Mouse (Mus musculus): ENCODE results near the gene Plcg2. TPM values are rescaled to one million over a fixed set of nuclear protein-coding genes. Genes with fewer than 3 reads are reported as not detected.
A peak's percentile ranks its signal among the peaks of the same experiment; 100 is the strongest.

Gene Plcg2
- total and polyA plus RNA-seq, 2 experiments from 2014 or later, result 1.5 to 2.4 TPM

DNA sequence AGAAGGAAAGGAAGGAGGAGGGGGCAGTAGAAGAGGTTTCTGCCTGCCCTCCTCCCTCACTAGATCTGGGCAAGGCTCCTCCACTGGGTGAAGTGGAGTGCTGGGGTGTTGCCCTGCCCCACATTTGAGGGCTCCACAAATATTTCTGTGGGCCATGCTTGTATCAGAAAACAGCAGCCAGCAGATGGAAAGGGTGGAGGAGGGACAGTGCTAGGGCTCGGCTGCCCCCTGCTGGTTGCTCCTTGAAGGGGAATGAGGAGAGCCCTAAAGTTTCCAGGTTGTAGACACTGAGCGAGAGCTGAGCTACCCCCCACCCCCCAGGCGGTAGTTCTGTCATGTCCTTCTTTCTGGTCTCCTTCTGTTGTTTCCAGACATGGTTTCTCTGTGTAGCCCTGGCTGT lies 26.9 kb upstream of the Plcg2 start:
- peak overlapping the region; percentile 47; the same call in 1 of the 2 replicates for H3K4me2 ChIP-seq (ENCODE audit: low read depth, low read length, poor library complexity, severe bottlenecking)
- 29% methylated on average over 3 of the region's 3 CpGs for WGBS

DNA sequence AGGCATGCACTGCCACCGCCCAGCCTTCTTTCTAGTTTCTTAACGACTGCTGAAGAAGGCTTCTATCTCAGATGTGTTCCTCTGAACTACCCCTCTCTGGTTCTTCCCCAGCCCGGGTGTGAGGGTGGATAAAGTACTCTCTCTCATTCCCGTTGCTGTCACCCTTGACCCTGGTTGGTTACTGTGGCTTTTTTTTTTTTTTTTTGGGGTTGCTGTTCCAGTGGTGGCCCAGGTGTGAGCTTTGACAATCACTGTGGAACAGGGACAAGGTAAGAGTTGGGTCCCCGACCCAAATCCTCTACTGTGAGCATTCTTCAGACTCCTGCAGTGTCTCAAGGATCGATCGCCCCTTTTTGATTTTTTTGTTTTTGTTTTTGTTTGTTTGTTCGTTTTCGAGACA lies 26.4 kb upstream of the Plcg2 start:
- no peak for TF ChIP-seq CTCF (IDR thresholded peaks at IDR 0.05)

More for the DNA sequence above, 26.9 kb upstream of the Plcg2 start:
- Histone ChIP-seq H3K36me3 (ENCODE audit: insufficient read depth, low read length) (no peaks in the 10 kb centered on the region), H3K27ac (ENCODE audit: low read depth, low read length) (peak overlapping the region; percentile 85; the same call in 1 of the 2 replicates), H3K27me3 (ENCODE audit: insufficient read depth, low read length) (no peaks in the 10 kb centered on the region), H3K4me3 (ENCODE audit: low read depth, low read length) (no peak overlapping the region), H3K4me1 (ENCODE audit: insufficient read depth, low read length) (no peaks in the 10 kb centered on the region), H3K9me3 (ENCODE audit: low read length) (no peaks in the 10 kb centered on the region), H3K9ac (replicated peaks; ENCODE audit: low read length, poor library complexity, severe bottlenecking) (no peak overlapping the region)
- TF ChIP-seq CTCF (IDR thresholded peaks at IDR 0.05), result peak; percentile 83
- DNase-seq (ENCODE audit: low spot score) (peak; percentile 66), ATAC-seq (ENCODE audit: low FRiP score) (peak; percentile 14; the same call in 1 of the 2 replicates)

DNA sequence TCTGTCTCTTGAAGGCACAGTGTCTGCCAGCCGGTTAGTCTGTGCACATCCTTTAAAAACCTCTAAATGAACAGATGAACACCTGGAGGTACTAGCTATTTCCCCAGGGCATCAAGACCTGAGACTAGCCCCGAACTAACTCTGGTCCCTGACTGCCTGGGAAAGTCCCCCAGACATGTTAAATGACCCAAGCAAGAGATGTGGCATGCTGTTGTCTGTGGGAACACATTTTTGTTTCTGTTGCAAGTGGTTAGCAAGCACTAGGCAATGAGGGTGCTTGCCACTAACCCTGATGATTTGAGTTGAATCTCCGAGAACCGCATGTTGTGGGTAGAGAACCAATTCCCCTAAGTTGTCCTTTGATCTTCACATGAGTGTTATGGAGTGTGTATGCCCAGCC lies 25.8 kb upstream of the Plcg2 start:
- Histone ChIP-seq H3K36me3 (ENCODE audit: insufficient read depth, low read length) (no peaks in the 10 kb centered on the region), H3K4me1 (ENCODE audit: insufficient read depth, low read length) (no peaks in the 10 kb centered on the region), H3K27me3 (ENCODE audit: insufficient read depth, low read length) (no peaks in the 10 kb centered on the region), H3K4me3 (ENCODE audit: low read depth, low read length) (no peak overlapping the region), H3K27ac (ENCODE audit: low read depth, low read length) (no peak overlapping the region), H3K9ac (replicated peaks; ENCODE audit: low read length, poor library complexity, severe bottlenecking) (no peak overlapping the region), H3K9me3 (ENCODE audit: low read length) (no peaks in the 10 kb centered on the region), H3K4me2 (ENCODE audit: low read depth, low read length, poor library complexity, severe bottlenecking) (no peak overlapping the region)
- DNase-seq (ENCODE audit: low spot score) (no peak), ATAC-seq (ENCODE audit: low FRiP score) (no peak)
- TF ChIP-seq CTCF (IDR thresholded peaks at IDR 0.05), result no peak
- WGBS, result 86% methylated on average over 4 of the region's 4 CpGs

More for the DNA sequence above, 26.4 kb upstream of the Plcg2 start:
- WGBS, result 82% methylated on average over 9 of the region's 9 CpGs
- Histone ChIP-seq H3K27ac (ENCODE audit: low read depth, low read length) (no peak overlapping the region), H3K4me3 (ENCODE audit: low read depth, low read length) (no peak overlapping the region), H3K4me2 (ENCODE audit: low read depth, low read length, poor library complexity, severe bottlenecking) (no peak overlapping the region), H3K4me1 (ENCODE audit: insufficient read depth, low read length) (no peaks in the 10 kb centered on the region), H3K36me3 (ENCODE audit: insufficient read depth, low read length) (no peaks in the 10 kb centered on the region), H3K27me3 (ENCODE audit: insufficient read depth, low read length) (no peaks in the 10 kb centered on the region), H3K9me3 (ENCODE audit: low read length) (no peaks in the 10 kb centered on the region), H3K9ac (replicated peaks; ENCODE audit: low read length, poor library complexity, severe bottlenecking) (no peak overlapping the region)
- no peak for ATAC-seq (ENCODE audit: low FRiP score)
- DNase-seq (ENCODE audit: low spot score), result no peak

DNA sequence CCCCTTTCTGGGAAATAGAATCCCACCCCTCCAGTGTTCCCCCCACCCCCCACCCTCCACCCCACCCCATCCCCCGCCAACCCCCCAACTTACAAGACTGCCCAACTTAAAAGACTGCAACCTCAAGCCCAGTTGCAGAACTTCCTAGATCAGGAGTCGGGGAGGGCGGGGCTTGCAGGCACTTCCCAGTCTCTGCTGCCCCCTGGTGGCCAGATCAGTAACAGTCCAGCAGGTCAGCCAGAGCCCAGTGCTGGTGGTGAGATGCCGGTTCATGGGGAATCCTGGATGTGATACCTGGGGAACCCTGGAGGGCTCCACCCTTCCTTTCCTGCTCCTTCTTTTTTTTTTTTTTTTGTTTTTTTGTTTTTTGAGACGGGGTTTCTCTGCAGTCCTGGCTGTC lies 23.1 kb upstream of the Plcg2 start:
- Histone ChIP-seq H3K36me3 (ENCODE audit: insufficient read depth, low read length) (no peaks in the 10 kb centered on the region), H3K4me3 (ENCODE audit: low read depth, low read length) (no peak overlapping the region), H3K4me2 (ENCODE audit: low read depth, low read length, poor library complexity, severe bottlenecking) (no peak overlapping the region), H3K27me3 (ENCODE audit: insufficient read depth, low read length) (no peaks in the 10 kb centered on the region), H3K9me3 (ENCODE audit: low read length) (no peaks in the 10 kb centered on the region), H3K27ac (ENCODE audit: low read depth, low read length) (no peak overlapping the region), H3K4me1 (ENCODE audit: insufficient read depth, low read length) (no peaks in the 10 kb centered on the region), H3K9ac (replicated peaks; ENCODE audit: low read length, poor library complexity, severe bottlenecking) (no peak overlapping the region)
- TF ChIP-seq CTCF (IDR thresholded peaks at IDR 0.05), result peak; percentile 92
- ATAC-seq (ENCODE audit: low FRiP score), result no peak
- peak; percentile 92 for DNase-seq (ENCODE audit: low spot score)
- WGBS, result 3% methylated on average over 5 of the region's 5 CpGs

DNA sequence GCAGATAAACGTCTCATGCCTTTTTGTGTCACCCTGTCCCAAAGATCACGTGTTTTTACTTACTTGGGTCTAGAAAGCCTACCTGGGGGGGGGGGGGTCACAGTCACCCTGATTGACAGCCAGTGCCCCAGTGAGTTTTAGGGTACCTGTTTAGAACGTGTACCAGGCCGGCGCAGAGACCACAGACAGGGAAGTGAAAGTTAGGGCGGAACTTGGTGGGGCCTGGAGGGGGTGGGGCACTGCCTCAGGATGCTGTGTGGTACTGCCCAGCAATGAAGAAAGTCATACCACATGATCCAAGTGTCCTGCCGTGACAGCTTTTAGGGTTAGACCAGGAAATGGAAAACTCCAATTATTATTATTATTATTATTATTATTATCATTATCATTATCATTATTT lies 22.3 kb upstream of the Plcg2 start:
- Histone ChIP-seq H3K27ac (ENCODE audit: low read depth, low read length) (no peak overlapping the region), H3K36me3 (ENCODE audit: insufficient read depth, low read length) (no peaks in the 10 kb centered on the region), H3K4me2 (ENCODE audit: low read depth, low read length, poor library complexity, severe bottlenecking) (no peak overlapping the region), H3K9ac (replicated peaks; ENCODE audit: low read length, poor library complexity, severe bottlenecking) (no peak overlapping the region), H3K27me3 (ENCODE audit: insufficient read depth, low read length) (no peaks in the 10 kb centered on the region), H3K4me3 (ENCODE audit: low read depth, low read length) (no peak overlapping the region), H3K4me1 (ENCODE audit: insufficient read depth, low read length) (no peaks in the 10 kb centered on the region), H3K9me3 (ENCODE audit: low read length) (no peaks in the 10 kb centered on the region)
- no peak for TF ChIP-seq CTCF (IDR thresholded peaks at IDR 0.05)
- no peak for ATAC-seq (ENCODE audit: low FRiP score)
- WGBS, result 82% methylated on average over 7 of the region's 7 CpGs
- no peak for DNase-seq (ENCODE audit: low spot score)

DNA sequence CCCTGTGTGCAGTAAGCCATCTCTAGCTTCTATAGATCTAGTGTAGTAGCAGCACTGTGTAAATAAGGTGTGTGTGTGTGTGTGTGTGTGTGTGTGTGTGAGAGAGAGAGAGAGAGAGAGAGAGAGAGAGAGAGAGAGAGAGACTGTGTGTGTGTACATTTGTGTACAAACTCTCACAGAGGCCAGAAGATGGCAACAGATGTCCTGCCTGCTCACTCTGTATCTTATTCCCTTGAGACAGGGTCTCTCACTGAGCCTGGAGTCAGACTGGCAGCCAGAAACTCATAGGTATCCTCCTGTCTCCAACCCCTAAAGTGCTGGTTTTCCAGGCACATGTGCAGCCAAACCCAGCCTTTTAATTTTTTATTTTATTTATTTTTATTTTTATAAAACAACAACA lies 20.0 kb upstream of the Plcg2 start:
- H3K27me3 ChIP-seq (ENCODE audit: insufficient read depth, low read length), result no peaks in the 10 kb centered on the region
- H3K9me3 ChIP-seq (ENCODE audit: low read length), result no peaks in the 10 kb centered on the region
- no peak overlapping the region for H3K27ac ChIP-seq (ENCODE audit: low read depth, low read length)
- H3K36me3 ChIP-seq (ENCODE audit: insufficient read depth, low read length), result no peaks in the 10 kb centered on the region
- ATAC-seq (ENCODE audit: low FRiP score) (no peak), DNase-seq (ENCODE audit: low spot score) (no peak)
- TF ChIP-seq CTCF (IDR thresholded peaks at IDR 0.05), result no peak
- H3K9ac ChIP-seq (replicated peaks; ENCODE audit: low read length, poor library complexity, severe bottlenecking), result no peak overlapping the region
- no peak overlapping the region for H3K4me2 ChIP-seq (ENCODE audit: low read depth, low read length, poor library complexity, severe bottlenecking)
- no peak overlapping the region for H3K4me3 ChIP-seq (ENCODE audit: low read depth, low read length)
- no peaks in the 10 kb centered on the region for H3K4me1 ChIP-seq (ENCODE audit: insufficient read depth, low read length)
